Mouse (Mus musculus) neural tube, embryonic 12.5 days (tissue): ENCODE results near the gene Fam118b. TPM values are rescaled to one million over a fixed set of nuclear protein-coding genes. Genes with fewer than 3 reads are reported as not detected.

ENCODE experiments used
- ATAC-seq: fragments of 200-750 bp; cut with Nextera tagmentation; 2 replicates; pipeline ENCODE4 v1.8.0; 2017; ENCODE audit warnings: low read depth, mild to moderate bottlenecking, moderate TSS enrichment, moderate library complexity; ENCODE audit not compliant: low FRiP score
- H3K27ac ChIP-seq: fragments of 300-500 bp; sonication (generic); 2 replicates; pipeline ENCODE4 v1.5.1; 2016
- H3K27me3 ChIP-seq: fragments of 300-500 bp; sonication (generic); replicated peaks from 2 replicates; pipeline ENCODE4 v1.6.1; 2016; ENCODE audit warnings: mild to moderate bottlenecking
- H3K36me3 ChIP-seq: fragments of 300-500 bp; sonication (generic); 2 replicates; pipeline ENCODE4 v1.6.1; 2016; ENCODE audit warnings: mild to moderate bottlenecking
- H3K4me1 ChIP-seq: fragments of 300-500 bp; sonication (generic); 2 replicates; pipeline ENCODE4 v1.6.1; 2016
- H3K4me2 ChIP-seq: fragments of 300-500 bp; sonication (generic); replicated peaks from 2 replicates; pipeline ENCODE4 v1.6.1; 2016; ENCODE audit warnings: mild to moderate bottlenecking
- H3K4me3 ChIP-seq: fragments of 300-500 bp; sonication (generic); 2 replicates; pipeline ENCODE4 v1.5.1; 2016
- H3K9ac ChIP-seq: fragments of 300-500 bp; sonication (generic); 2 replicates; pipeline ENCODE4 v1.6.1; 2016; ENCODE audit warnings: mild to moderate bottlenecking
- H3K9me3 ChIP-seq: fragments of 300-500 bp; sonication (generic); 2 replicates; pipeline ENCODE4 v1.6.1; 2016; ENCODE audit warnings: mild to moderate bottlenecking
- WGBS: fragments of 180-500 bp; shearing (Covaris S2); methylation state at CpG from one replicate; pipeline ENCODE4 v1.1.7; 2016; 5-methylcytosine and 5-hydroxymethylcytosine counted together
- polyA plus RNA-seq: library from polyadenylated mRNA; unstranded; fragments of >200 nt; fragmentation: Nextera tagmentation; extraction: Ambion mirVana; gene quantifications from 2 replicates; pipeline ENCODE4 v1.2.1, GENCODE M21; 2016

Gene Fam118b
- 68.3 and 68.4 TPM in 2 replicates for polyA plus RNA-seq

DNA sequence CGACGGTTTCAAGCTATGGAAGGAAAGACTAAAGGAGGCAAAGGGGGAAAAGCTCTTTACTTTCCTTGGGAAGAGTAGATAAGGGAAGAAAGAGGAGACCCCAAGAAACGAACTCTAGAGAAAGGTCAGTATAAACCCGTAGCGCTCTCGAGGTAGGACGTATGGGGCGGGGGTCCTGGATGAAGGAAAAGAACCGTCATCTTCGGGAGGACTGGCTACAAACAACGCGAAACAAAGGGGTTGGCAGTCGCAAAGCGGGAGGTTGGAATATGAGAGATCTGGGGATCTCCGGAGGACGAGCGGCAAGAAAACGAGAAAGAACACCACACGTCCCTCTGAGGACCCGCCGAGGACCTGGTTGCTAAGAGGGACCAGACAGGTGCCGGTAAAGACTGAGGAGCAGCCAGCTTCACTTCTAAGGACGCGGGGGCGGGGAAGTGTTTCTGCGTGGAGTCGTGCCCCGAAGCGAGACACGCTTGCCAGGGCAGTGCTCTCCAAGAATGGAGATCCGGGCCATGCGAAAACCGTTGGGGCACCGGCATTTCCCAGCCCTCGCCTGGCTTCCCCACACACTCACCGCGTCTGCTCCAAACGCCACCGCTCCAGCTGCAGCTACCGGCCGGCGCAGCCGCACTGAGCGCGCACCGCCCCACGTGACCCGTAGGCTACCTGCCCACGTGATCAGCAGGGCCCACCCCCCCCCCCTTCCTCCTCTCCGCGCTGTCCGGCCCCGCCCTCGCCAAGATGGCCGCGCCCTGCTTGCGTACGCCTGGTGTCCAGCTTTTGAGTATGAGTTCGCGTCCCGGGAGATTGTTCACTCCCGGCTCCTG is at the start of gene Fam118b, which contains the start of gene Rpusd4:
Gene Fam118b, minus strand, starts transcription at position 660 of the 830 bp plus-strand sequence.
Gene Rpusd4, plus strand, starts transcription at position 720 of the 830 bp plus-strand sequence.
- ATAC-seq = peak; percentile 97
- peak within 1 kb of the TSS; percentile 57; the same call in 1 of the 2 replicates for H3K27ac ChIP-seq
- peak within 1 kb of the TSS; percentile 74 for H3K4me3 ChIP-seq
- no peaks in the 10 kb centered on the region for H3K27me3 ChIP-seq
- WGBS = under 1% methylated on average over 62 of the region's 62 CpGs
- H3K9ac ChIP-seq = peak within 1 kb of the TSS; percentile 74
- peak within 1 kb of the TSS; percentile 72 for H3K4me2 ChIP-seq
- H3K36me3 ChIP-seq = peaks cover 5% of the 10 kb centered on the region
- H3K4me1 ChIP-seq = peaks cover 23% of the 10 kb centered on the region
- H3K9me3 ChIP-seq = no peaks in the 10 kb centered on the region

DNA sequence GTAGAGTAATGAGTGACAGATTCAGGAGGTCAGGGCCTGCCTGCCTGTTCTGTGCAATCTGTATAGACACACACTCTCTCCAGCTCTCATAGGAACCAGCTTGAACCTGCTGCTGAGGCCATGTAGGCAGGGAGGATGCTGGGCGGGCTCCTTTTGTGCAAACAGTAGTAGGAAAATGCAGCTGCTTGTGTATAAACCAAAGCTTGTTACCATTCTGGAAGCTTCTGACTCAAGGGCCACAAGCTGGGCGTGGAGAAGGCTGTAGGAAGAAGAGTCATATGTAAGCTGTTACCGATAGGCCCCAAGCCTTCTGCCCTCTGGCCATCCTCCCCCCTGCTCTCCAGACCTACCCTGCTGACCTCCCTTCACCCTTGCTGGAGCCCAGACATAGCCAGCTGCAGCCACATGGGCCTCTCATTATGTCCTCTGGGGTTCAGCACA is 49.2 kb upstream of the Fam118b start:
- Histone ChIP-seq H3K4me1 (peaks cover 38% of the 10 kb centered on the region), H3K36me3 (no peaks in the 10 kb centered on the region), H3K4me3 (no peak overlapping the region), H3K9ac (no peak overlapping the region), H3K27me3 (no peaks in the 10 kb centered on the region; the same call in 1 of the 2 replicates), H3K4me2 (no peak overlapping the region), H3K27ac (no peak overlapping the region), H3K9me3 (no peaks in the 10 kb centered on the region)
- peak; percentile 9; the same call in 1 of the 2 replicates for ATAC-seq
- 48% methylated on average over 3 of the region's 3 CpGs for WGBS

DNA sequence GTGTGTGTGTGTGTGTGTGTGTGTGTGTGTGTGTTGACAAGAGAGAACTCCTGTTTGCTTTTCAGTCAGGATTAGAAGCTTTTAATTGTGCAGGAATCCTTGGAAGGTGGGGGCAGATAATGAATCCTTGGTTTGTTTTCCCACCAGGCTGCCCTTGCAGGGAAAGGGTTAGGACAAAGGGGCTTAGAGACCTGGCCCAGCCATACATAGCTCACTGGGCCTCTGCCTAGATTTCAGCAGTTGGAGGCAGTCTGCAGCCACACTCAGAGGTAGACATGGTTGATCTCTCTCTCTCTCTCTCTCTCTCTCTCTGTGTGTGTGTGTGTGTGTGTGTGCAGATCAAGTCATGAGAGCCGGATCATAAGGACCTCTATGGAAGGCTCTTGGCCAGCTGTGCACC is 46.6 kb upstream of the Fam118b start:
- no peak overlapping the region for H3K4me3 ChIP-seq
- no peaks in the 10 kb centered on the region for H3K36me3 ChIP-seq
- H3K27ac ChIP-seq = no peak overlapping the region
- no peak overlapping the region for H3K9ac ChIP-seq
- ATAC-seq = no peak
- WGBS = 75% methylated on average over 1 of the region's 1 CpGs
- no peak overlapping the region for H3K4me2 ChIP-seq
- no peaks in the 10 kb centered on the region for H3K9me3 ChIP-seq
- H3K4me1 ChIP-seq = peaks cover 38% of the 10 kb centered on the region
- H3K27me3 ChIP-seq = no peaks in the 10 kb centered on the region; the same call in 1 of the 2 replicates

DNA sequence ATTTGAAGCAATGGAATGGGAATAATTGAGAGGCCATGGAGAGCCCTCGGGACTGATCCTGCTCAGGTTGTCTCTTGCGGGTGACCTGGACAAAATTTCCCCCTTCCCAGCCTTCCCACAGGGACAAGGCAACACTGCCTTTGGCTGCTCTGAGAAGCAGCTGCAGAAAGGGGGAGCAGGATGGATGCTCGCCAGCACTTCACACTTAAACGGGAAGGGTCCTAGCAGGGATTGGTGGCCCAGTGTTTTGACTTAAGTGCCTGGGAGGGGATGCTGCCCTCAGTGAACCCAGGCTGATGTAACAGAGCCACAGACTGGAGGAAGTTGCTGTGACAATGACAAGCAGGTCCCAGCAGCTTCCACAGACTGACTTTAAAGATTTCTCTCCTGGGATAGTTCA is 46.0 kb upstream of the Fam118b start:
- H3K9ac ChIP-seq = no peak overlapping the region
- H3K9me3 ChIP-seq = no peaks in the 10 kb centered on the region
- WGBS = 33% methylated on average over 4 of the region's 4 CpGs
- H3K4me2 ChIP-seq = no peak overlapping the region
- H3K27me3 ChIP-seq = no peaks in the 10 kb centered on the region; the same call in 1 of the 2 replicates
- H3K4me1 ChIP-seq = peaks cover 32% of the 10 kb centered on the region
- H3K27ac ChIP-seq = no peak overlapping the region
- no peaks in the 10 kb centered on the region for H3K36me3 ChIP-seq
- no peak overlapping the region for H3K4me3 ChIP-seq
- ATAC-seq = no peak

DNA sequence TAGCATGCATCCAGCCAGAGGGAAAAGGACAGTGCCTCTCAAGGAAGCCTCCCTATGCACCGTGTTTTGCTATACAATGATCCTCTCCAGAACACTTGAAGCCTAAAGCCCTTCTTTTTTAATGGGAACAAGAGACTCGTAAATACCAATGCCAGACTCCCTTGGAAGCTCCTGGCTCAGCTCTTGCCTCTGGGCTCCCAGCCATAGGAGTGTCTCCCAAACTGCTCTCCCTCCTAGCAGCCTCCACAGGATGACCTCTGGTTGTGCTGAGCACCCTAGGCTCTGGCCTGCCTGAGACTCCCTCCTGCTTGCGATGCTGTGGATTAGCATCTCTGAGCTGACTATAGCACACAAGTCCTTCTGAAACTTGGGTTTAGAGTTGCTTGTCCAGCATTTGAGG is 44.9 kb upstream of the Fam118b start:
- Histone ChIP-seq H3K9me3 (no peaks in the 10 kb centered on the region), H3K4me3 (no peak overlapping the region), H3K36me3 (no peaks in the 10 kb centered on the region), H3K4me1 (peaks cover 23% of the 10 kb centered on the region), H3K4me2 (no peak overlapping the region), H3K9ac (no peak overlapping the region), H3K27me3 (no peaks in the 10 kb centered on the region; the same call in 1 of the 2 replicates), H3K27ac (no peak overlapping the region)
- 60% methylated on average over 3 of the region's 3 CpGs for WGBS
- no peak for ATAC-seq

DNA sequence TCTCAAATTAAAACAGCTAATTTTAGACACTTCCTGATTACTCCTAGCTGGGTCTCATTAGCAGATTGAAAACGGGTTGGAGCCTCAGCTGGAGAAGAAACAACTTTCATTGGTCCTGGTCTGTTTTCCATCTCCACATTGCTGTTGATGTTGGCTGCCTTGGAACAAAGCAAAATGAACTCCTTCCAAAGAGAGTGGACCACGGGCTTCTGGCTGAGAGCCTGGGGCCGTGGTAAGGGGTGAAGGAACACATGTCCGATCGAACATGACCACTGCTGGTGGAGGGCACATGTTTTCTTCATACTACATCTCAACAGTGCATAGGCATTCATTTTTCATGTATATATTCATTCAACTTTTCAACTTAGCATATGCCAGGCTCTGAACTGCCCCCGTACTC is 42.8 kb upstream of the Fam118b start:
- no peak overlapping the region for H3K4me3 ChIP-seq
- no peaks in the 10 kb centered on the region for H3K9me3 ChIP-seq
- H3K36me3 ChIP-seq = no peaks in the 10 kb centered on the region
- H3K27ac ChIP-seq = no peak overlapping the region
- no peak for ATAC-seq
- H3K27me3 ChIP-seq = no peaks in the 10 kb centered on the region; the same call in 1 of the 2 replicates
- H3K4me1 ChIP-seq = 0 out of 2 replicates have a peak, but pooled peaks cover 14% of the 10 kb centered on the region
- H3K4me2 ChIP-seq = no peak overlapping the region
- H3K9ac ChIP-seq = no peak overlapping the region
- 83% methylated on average over 6 of the region's 6 CpGs for WGBS

DNA sequence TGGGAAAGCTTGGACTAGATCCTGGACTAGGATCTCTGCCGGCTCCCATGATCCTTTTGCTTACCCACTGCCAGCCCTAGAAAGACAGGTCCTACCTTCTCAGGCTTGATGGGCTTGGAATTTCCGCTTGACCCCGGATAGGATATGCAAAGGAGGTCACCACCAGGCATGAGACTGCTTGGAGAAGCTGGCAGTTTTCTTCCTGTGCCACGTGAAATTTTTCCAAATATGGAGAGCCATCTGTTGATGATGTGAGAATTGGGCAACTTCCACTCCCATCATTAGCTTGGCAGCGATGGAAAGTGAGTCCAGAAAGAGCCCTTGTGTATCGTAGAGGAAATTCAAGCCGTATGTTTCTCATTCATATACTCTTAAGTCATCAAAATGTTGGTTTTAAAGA is 39.9 kb upstream of the Fam118b start:
- Histone ChIP-seq H3K9me3 (no peaks in the 10 kb centered on the region), H3K27me3 (no peaks in the 10 kb centered on the region), H3K9ac (no peak overlapping the region), H3K4me2 (no peak overlapping the region), H3K4me1 (no peaks in the 10 kb centered on the region), H3K36me3 (no peaks in the 10 kb centered on the region), H3K4me3 (no peak overlapping the region), H3K27ac (no peak overlapping the region)
- WGBS = 85% methylated on average over 7 of the region's 7 CpGs
- no peak for ATAC-seq

DNA sequence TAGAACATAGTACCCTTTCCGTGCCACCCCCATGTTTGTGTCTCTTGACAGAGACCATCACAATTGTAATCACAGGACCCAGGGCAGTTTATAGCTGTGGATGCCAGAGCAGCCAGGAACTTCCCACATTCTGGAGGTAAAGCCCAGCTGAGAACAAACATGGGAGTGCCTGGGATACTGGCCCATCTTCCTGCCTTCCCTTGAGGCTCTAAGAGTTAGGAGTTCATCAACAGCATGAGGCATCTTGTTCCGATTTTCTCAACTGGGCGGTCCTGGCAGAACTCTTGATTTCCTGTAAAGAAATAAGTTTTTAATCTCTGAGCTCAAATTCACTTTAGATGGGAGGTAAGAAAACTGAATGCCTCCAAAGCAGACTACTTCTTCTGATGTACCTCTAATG is 34.6 kb upstream of the Fam118b start:
- Histone ChIP-seq H3K27ac (no peak overlapping the region), H3K9ac (no peak overlapping the region), H3K36me3 (no peaks in the 10 kb centered on the region), H3K9me3 (no peaks in the 10 kb centered on the region), H3K27me3 (no peaks in the 10 kb centered on the region), H3K4me2 (no peak overlapping the region), H3K4me3 (no peak overlapping the region), H3K4me1 (no peaks in the 10 kb centered on the region)
- ATAC-seq = no peak
- 91% methylated on average over 3 of the region's 3 CpGs for WGBS

DNA sequence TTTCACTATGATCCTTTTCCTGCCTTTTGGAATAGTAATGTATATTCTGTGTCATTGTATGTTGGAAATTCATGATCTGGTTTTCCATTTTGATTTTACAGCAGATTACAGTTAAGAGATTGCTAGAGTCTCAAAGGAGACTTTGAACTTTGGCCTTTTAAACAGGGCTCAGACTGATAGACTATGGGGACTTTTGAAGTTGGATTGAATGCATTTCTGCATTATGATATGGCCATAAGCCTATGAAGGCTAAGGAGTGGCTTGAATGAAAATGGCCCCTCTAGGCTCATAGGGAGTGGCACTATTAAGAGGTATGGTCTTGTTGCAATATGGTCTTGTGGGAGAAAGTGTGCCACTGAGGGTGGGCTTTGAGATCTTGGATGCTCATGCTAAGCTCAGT is 30.2 kb upstream of the Fam118b start:
- Histone ChIP-seq H3K9me3 (no peaks in the 10 kb centered on the region), H3K4me2 (no peak overlapping the region), H3K27ac (no peak overlapping the region), H3K4me1 (no peaks in the 10 kb centered on the region), H3K27me3 (no peaks in the 10 kb centered on the region), H3K9ac (no peak overlapping the region), H3K36me3 (no peaks in the 10 kb centered on the region), H3K4me3 (no peak overlapping the region)
- ATAC-seq = no peak

DNA sequence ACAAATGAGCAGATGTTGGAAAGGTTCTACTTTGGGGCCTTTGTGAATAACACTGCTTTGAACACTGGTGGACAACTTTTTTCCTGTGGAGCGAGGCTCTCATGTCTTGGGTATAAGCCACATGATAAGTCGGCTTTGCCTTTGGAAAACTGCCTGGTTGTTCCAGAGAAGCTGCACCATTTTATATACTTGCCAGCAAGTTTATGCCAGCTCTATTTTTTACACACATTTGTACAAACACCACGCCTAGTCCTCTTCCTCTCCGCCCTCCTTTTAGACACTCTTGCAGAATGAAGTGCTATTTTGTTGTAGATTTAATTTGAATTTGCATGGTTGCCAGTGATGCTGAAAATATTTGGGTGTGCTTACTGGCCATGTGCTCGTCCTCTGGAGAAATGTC is 25.9 kb upstream of the Fam118b start:
- no peaks in the 10 kb centered on the region for H3K4me1 ChIP-seq
- H3K9ac ChIP-seq = no peak overlapping the region
- H3K27ac ChIP-seq = no peak overlapping the region
- no peaks in the 10 kb centered on the region for H3K27me3 ChIP-seq
- 82% methylated on average over 5 of the region's 5 CpGs for WGBS
- no peaks in the 10 kb centered on the region for H3K9me3 ChIP-seq
- H3K4me3 ChIP-seq = no peak overlapping the region
- H3K36me3 ChIP-seq = no peaks in the 10 kb centered on the region
- H3K4me2 ChIP-seq = no peak overlapping the region
- ATAC-seq = no peak

DNA sequence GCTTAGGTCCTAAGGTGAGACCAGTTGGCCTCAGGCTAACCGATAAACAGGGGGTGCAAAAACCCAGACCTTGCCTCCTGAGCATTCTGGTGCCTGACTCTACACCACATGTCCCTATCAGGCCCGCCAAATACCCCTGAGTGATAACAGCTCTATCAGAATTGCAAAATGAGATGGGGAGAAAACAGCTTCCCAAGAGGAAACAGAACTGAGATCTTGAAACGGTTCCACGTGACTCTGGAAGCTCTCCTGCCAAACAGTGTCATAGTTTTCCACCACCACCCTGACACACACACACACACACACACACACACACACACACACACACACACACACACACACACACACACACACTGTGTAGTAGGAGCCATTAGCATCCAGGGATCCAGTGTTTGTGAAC is 23.3 kb upstream of the Fam118b start:
- H3K4me1 ChIP-seq = no peaks in the 10 kb centered on the region
- WGBS = 87% methylated on average over 4 of the region's 4 CpGs

DNA sequence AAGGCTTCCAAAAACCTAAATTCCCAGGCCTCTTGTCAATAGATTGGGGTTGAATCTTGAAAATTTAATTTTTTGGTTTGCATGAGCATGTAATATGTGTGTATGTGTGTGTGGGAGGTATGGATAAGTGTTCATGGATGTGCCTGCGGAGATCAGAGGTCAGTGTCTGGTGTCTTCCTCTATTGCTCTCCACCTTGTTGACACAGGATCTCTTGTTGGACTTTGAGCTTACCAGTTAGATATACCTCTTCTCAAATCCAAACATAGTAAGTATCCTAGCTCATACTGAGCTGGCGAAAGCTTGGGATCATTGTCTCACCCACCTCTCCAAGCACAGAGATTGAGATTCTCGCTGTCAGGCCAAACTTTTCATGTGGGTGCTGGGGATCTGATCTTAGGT is 22.8 kb upstream of the Fam118b start:
- Histone ChIP-seq H3K27me3 (peaks cover 13% of the 10 kb centered on the region), H3K9me3 (no peaks in the 10 kb centered on the region), H3K36me3 (no peaks in the 10 kb centered on the region), H3K4me3 (no peak overlapping the region), H3K9ac (no peak overlapping the region), H3K4me1 (no peaks in the 10 kb centered on the region), H3K4me2 (no peak overlapping the region), H3K27ac (no peak overlapping the region)
- WGBS = 89% methylated on average over 3 of the region's 3 CpGs
- no peak for ATAC-seq

More for the DNA sequence above, 23.3 kb upstream of the Fam118b start:
- H3K9me3 ChIP-seq = no peaks in the 10 kb centered on the region
- no peak overlapping the region for H3K27ac ChIP-seq
- ATAC-seq = no peak
- H3K27me3 ChIP-seq = peaks cover 12% of the 10 kb centered on the region
- H3K9ac ChIP-seq = no peak overlapping the region
- H3K4me2 ChIP-seq = no peak overlapping the region
- H3K36me3 ChIP-seq = no peaks in the 10 kb centered on the region
- no peak overlapping the region for H3K4me3 ChIP-seq
